Mouse (Mus musculus): ENCODE results near the gene Tbkbp1.
"Not testable (repeated sequence)": the region's sequence is repeated elsewhere in the genome, so short reads cannot be mapped to it uniquely, and the experiment has no call there.

Tbkbp1 gene

GRCm38 (mm10) chr11:97151343-97151801, at the start of gene Tbkbp1:
Tbkbp1 (minus strand) TSS chr11:97151495.
- in situ Hi-C loops (cut with MseI, MboI), result no loop called here

GRCm38 (mm10) chr11:97199519-97199918, 48.2 kb upstream of the Tbkbp1 start:
- in situ Hi-C loops (cut with MseI, MboI), result no loop called here

DNA sequence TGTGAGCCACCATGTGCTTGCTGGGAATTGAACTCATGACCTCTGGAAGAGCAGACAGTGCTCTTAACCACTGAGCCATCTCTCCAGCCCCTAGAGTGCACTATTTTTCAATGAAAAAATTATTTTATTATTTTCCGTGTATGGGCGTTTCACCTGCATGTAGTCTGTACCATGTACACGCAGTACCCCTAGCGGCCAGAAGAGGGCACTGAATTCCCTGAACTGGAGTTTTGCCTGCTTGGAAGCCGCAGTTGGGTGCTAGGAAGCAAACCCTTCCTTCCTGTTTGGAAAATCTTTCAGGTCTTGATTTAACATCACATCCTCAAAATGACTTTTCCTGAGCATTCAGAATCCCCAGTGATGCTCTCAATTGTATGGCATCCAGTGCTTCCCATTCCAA, 47.3 kb upstream of the Tbkbp1 start:
- in situ Hi-C loops (cut with MseI, MboI), result no loop called here

- in situ Hi-C loops (cut with MseI, MboI), result no loop called here
These were observed 45.7 kb upstream of the Tbkbp1 start for GRCm38 (mm10) chr11:97197021-97197420.

DNA sequence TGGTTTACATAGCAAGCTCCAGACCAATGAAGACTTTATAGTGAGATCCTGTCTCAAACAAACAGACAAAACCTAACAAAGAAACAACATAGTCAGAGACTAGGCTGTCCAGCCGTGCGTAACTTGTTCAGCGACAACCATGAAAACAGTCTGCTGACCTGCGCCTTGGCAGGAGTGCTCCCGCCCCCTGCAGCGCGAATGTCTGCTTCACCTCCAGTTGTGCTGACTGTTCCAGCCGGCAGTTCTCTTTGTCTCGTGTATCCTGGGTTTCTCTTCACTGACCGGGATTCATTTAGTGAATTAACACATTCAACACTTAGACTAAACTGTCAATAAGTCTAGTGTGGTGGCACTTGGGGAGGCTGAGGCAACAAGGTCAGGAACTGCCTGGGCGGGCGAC, 45.2 kb upstream of the Tbkbp1 start:
- in situ Hi-C loops (cut with MseI, MboI), result no loop called here

DNA sequence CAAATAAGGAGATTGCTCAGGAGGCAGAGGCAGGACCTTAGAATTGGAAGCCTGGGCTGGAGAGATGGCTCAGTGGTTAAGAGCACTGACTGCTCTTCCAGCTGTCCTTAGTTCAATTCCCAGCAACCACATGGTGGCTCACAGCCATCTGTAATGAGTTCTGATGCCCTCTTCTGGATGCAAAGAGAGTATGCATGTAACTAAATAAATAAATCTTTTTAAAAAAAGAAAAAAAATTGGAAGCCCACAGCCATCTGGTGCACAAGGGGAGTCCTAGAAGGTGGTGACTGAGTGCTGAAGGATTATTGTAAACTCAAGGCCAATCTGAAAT, 41.3 kb upstream of the Tbkbp1 start:
- in situ Hi-C loops (cut with MseI, MboI), result no loop called here

- in situ Hi-C loops (cut with MseI, MboI), result no loop called here
These were observed 40.8 kb upstream of the Tbkbp1 start for GRCm38 (mm10) chr11:97191915-97192620.

DNA sequence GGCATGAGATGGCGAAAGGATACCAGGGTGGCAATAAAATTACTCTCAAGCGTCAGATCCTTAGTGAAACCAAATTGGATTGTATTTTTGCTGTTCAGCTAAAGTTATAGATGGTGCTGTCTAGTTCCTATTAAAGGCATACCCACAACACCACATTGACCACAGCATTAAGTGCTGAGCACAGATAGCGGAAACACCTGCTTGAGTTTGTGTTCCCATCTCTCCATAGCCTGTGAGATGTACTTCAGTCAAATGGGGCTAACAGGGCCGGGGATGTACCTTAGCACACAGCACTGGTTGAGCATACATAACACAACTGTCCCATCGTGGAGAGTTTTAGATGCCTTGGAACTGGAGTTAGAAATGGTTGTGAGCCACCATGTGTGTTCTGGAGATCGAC, 39.7 kb upstream of the Tbkbp1 start:
- in situ Hi-C loops (cut with MseI, MboI), result no loop called here

GRCm38 (mm10) chr11:97189645-97190044, 38.4 kb upstream of the Tbkbp1 start:
- in situ Hi-C loops (cut with MseI, MboI), result not testable (repeated sequence)

DNA sequence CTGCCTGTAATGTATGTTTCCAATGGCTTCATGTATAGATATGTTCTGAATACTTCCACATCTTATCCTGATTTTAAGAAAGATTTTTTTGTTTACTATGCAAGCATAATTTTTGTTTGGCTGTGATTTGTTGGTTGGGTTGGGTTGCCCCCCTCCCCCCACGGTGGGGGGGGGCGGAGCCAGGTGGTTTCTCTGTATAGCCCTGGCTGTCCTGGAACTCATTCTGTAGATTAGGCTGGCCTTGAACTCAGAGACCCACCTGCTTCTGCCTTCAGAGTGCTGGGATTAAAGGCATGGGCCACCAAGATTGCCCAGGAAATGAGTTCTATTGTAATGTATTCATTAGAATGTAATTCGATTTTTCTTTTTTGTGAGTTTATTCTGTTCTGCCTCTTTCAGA, 37.9 kb upstream of the Tbkbp1 start:
- in situ Hi-C loops (cut with MseI, MboI), result no loop called here

- in situ Hi-C loops (cut with MseI, MboI), result no loop called here
These were observed 37.3 kb upstream of the Tbkbp1 start for GRCm38 (mm10) chr11:97188643-97188955.

- in situ Hi-C loops (cut with MseI, MboI), result no loop called here
These were observed 36.7 kb upstream of the Tbkbp1 start, which contains the start of gene Kpnb1 for GRCm38 (mm10) chr11:97187764-97188642. Kpnb1 (minus strand) TSS chr11:97187881.

- in situ Hi-C loops (cut with MseI, MboI), result no loop called here
These were observed 35.9 kb upstream of the Tbkbp1 start for GRCm38 (mm10) chr11:97186947-97187763.

GRCm38 (mm10) chr11:97185704-97186614, 34.7 kb upstream of the Tbkbp1 start:
- in situ Hi-C loops (cut with MseI, MboI), result no loop called here

DNA sequence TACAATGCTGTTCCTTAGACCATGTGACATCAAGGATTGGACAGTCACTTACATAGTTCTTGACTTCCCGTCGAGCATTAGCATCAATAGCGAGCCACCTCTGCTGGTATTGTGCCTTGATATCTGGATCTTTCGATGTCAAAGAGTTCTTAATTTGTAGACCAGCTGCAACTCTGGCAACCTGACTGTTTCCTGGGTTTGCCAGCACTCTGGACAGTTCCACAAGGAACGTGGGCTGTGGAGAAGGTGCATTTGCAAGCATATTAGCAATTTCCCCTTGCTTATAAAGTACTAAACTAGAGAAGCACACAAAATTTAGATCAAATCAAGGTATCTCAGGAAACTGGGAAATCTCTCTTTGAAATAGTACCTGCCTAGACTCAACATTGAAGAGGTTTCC, 33.6 kb upstream of the Tbkbp1 start:
- in situ Hi-C loops (cut with MseI, MboI), result no loop called here

DNA sequence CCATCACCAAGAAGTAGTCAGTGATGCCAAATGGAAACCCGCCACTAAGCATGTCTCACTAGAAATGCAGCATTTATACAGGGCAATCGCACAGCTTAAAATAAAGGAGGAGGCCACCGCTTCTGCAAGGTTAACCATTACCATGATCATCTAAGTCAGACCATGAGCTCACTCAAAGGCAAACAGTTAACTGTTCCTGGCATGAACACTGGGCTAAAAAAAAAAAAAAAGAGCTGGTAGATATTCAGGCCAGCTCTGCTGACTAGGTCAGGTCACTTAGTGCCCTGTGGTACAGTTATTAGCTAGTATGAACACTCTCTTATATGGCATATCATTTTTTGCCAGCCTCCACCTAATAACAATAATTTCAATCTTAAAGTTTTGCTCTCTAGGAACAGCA, 31.2 kb upstream of the Tbkbp1 start:
- in situ Hi-C loops (cut with MseI, MboI), result no loop called here

- in situ Hi-C loops (cut with MseI, MboI), result no loop called here
These were observed 29.8 kb upstream of the Tbkbp1 start for GRCm38 (mm10) chr11:97181061-97181460.

- in situ Hi-C loops (cut with MseI, MboI), result no loop called here
These were observed 26.9 kb upstream of the Tbkbp1 start for GRCm38 (mm10) chr11:97178198-97178597.

GRCm38 (mm10) chr11:97176851-97177250, 25.6 kb upstream of the Tbkbp1 start:
- in situ Hi-C loops (cut with MseI, MboI), result no loop called here

GRCm38 (mm10) chr11:97175499-97175898, 24.2 kb upstream of the Tbkbp1 start:
- in situ Hi-C loops (cut with MseI, MboI), result no loop called here

- in situ Hi-C loops (cut with MseI, MboI), result no loop called here
These were observed 9.0 kb upstream of the Tbkbp1 start for GRCm38 (mm10) chr11:97160341-97160740.
